Mouse (Mus musculus) neural tube, embryonic 10.5 days (tissue): ENCODE data around the gene Wdr24.
"Not testable (repeated sequence)": the region's sequence is repeated elsewhere in the genome, so short reads cannot be mapped to it uniquely, and the experiment has no call there.

ENCODE experiments used
- DNase-seq: peaks from one replicate; pipeline ENCODE4 v3.0.0-alpha.2; 2017; ENCODE audit warnings: low spot score; ENCODE audit errors: extremely low spot score

Gene Wdr24

DNA sequence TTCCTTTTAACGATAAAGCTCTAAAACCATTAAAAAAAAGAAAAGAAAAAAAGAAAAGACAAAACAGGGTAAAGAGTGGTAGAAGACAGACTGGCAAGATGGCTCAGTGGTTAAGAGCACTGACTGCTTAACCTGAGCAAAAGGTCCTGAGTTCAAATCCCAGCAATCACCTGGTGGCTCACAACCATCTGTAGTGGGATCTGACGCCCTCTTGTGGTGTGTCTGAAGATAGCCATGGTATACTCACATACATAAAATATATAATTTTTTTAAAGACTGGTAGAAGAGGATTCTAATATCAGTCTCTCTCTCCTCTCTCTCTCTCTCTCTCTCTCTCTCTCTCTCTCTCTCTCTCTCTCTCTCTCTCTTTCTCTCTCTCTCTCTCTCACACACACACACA is 16.0 kb upstream of the Wdr24 start:
- not testable (repeated sequence) for DNase-seq

DNA sequence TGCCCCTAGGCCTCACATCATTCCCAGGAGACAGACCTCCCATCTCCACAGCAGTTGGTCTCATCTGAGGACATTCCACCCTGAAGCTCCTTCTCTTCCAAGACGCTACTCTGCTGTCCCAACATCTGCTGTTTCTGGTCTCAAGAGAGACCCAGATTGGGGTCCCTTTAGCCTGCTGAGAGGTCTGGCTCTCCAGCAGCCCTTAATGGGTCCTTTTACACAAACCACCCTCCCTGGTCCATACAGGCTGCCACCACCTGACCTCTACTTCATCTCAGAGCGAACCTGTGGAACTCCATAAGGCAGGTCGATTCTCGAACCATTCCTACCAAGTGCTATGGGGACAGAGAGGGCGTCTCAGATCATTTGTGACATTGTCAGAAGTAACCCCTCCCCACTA is 15.4 kb upstream of the Wdr24 start:
- no peak for DNase-seq

DNA sequence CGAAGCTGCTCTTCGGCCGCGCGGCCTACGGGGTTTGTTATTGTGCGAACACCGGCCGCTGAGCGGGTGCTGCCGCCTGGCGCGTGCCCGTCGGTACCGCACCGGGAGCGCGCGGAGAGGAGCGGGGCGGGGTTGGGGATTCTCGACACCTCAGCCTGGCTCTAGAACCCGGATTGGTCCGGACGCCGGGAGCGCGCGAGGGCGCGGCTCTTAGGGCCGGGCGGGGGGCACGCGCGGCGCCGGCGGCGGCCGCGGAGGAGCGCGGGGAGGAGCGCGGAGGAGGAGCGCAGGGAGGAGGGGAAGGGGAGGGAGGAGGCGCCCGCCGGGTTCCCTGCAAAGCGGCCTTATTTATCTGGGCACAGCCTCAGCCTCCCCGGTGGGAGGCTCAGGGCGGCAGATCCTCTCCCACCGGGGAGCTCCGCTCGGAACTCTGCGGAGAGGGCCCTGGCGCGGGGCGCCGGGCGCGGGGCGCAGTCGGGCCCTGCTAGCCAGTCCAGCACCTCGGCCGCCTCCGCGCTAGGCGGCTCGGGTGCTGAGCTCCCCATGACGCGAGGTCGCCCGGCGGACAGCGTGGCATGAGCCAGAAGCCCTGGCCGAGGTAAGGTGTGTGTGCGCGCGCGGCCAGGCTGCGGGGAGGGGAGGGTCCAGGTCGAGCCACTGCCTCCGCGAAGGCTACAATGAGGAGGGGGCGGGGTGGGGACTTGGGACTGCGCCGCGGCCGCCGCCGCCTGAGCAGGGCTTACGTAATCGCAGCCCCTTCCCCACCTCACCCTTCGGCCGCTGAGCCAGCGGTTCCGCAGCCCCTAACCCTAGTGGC is 14.4 kb upstream of the Wdr24 start, which contains the start of gene Fbxl16:
Gene Fbxl16 (plus strand): TSS at position 297 of the 817 bp plus-strand sequence.
- peak; percentile 83 for DNase-seq

DNA sequence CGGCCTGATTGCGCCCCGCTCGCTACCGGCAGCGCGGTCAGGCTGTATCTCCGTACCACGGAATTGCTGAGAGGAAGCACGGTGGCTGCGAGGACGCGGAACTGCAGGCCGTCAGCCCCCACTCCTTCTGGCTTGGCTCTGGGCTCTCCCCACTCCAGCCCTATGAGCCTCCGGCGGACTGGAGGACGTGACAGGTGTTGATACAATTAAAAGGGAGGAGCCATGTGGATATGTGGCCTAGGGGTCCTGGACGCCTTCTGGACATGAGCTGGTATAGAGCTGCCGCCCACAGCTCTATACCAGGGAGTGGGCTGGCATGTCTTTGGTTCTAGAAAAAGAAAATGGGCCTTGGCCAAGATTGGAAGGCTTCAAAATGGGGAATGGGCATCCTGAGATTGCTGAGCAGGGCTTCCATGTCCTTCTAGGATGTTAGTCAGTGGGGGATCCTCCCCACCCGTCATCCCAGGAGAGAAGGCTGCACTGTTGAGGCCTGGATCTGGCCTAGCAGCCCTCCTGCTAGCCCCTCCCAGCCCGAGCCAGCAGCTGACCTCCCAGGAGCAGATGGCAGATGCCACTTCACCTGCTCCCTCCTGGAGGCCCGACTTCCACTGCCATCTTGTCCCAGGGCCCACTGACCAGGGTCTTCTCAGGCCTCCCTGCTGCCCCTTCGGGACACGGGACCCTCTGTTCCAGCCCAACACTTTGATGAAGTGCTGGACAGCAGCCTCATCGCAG is 13.7 kb upstream of the Wdr24 start:
- no peak for DNase-seq

DNA sequence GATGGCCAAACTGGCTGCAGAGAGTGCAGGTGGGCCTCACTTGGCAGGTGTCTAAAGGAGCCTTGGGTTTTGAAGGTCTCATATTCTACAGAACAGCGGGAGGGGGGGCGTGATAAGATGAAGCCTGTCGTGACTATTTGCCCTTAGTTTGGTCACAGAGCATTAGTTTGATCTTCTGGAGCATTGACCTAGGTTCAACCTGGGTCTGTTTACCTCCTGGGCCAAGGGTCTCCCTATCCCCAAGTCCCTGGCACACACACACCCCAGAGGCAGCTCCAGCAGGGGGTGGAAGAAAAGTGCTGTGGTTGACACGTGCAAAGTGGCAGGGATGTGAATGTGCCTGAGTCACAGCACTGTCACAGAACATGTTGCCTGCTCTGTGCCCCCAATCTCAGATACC is 12.5 kb upstream of the Wdr24 start:
- DNase-seq, result no peak

DNA sequence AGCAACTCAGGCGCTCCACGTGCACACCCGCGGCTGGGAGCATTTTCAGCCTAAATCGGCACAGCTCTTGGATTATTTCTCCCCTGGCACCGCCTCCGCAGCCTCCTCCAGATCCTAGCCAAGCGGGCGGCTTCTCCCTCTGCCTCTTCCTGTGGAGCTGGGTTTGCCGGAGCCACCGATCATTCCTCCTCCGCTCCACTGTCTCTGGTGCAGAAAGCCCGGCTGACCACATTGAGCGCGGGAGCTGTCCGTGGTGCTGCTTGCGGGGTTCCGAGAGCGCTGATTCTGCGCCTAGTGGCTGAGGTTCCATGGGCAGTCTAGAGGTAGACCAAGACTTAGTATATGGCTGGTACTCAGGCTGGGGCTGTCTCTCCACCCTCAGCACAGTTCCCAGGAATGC is 10.0 kb upstream of the Wdr24 start:
- DNase-seq, result peak; percentile 93

DNA sequence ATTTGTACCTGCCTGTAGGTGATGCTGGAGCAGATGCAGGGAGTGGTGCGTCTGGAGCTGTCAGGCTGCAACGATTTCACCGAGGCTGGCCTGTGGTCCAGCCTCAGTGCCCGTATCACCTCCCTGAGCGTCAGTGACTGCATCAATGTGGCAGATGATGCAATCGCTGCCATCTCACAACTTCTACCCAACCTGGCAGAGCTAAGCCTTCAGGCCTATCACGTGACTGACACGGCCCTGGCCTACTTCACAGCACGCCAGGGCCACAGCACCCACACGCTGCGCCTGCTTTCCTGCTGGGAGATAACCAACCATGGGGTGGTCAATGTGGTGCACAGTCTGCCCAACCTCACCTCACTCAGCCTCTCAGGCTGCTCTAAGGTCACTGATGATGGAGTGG is 5.8 kb upstream of the Wdr24 start:
- DNase-seq, result no peak

DNA sequence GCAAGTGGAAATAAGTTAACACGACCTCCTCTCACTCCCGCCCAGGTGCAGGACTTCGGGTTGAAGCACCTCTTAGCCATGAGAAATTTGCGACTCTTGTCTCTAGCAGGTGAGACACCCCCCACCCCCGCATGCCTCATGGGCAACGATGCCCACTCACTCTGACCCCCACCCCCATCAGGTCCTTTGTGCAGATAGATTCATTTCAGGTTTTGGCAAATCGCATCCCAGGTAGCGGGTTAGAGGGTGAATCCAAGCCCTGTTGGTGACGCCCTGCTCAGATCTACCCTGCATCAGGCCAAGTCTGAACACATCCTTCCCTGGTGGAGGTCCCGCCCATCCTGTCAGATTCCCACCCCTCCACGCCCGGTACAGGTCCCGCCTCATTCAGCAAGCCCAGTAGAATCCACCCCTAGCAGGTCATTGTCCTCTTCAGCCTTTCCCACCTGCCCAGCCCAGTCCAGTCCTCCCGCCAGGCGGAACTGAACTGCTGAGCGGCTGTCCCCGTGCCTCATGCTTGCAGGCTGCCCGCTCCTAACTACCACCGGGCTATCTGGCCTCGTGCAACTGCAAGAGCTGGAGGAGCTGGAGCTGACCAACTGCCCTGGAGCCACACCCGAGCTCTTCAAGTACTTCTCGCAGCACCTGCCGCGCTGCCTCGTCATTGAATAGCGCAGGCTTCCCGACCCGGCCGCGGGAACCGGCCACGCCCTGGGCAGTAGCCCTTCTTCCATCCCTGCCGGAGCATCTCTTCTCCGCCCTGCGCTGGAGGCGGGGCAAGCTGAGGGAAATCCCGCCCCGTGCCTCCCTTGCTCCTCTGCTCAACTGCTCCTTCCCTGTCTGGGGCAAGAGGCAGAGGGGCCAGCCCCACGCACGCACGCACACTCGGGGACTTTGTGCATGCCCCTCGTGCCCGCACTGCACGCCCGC is 4.3 kb upstream of the Wdr24 start:
- no peak for DNase-seq

DNA sequence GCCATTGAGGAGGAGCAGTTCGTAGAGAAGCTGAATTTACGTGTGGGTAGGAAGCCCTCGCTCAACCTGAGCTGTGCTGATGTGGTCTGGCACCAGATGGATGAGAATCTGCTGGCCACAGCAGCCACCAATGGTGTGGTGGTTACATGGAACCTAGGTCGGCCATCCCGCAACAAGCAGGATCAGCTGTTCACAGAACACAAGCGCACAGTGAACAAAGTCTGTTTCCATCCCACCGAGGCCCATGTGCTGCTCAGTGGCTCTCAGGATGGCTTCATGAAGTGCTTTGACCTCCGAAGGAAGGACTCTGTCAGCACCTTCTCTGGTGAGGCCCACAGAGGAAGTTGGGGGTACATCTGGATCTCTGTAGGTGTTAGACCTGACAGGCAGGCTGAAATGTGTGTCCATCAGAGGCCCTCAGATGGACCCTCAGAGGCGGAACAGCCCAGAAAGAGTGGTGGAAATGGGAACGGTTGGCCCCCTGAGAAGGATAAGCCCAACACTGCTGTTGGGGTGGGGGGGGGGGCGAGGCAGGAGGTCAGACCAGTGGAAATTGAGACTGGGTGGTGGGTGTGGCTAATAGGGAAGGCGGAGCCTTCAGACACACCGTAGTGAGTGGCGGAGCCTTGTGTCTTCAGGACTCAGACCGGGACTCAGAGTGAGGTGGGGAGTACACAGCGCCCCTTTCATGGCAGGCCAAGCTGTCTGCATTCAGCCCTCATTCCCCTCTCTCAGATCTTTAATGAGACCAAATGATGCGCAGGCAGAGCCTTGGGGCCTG is 1.1 kb downstream of the Wdr24 start:
- no peak for DNase-seq

DNA sequence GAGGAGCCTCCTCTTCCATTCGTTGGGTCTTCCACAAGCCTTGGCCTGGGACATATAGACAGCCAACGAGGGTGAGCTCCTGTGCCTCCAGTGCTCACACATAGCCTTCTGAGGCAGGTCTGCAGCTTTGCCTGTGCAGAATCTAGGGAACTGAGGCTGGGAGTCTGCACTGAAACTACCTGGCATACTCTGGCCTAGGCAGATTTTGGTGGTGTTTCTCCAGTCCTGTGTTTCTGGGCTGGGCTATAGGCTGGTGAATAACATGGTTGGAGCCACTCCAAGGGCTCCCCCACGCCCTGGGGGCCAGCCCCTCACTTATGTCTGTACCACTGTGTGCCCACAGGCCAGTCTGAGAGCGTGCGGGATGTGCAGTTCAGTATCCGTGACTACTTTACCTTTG is 1.9 kb downstream of the Wdr24 start:
- no peak for DNase-seq

DNA sequence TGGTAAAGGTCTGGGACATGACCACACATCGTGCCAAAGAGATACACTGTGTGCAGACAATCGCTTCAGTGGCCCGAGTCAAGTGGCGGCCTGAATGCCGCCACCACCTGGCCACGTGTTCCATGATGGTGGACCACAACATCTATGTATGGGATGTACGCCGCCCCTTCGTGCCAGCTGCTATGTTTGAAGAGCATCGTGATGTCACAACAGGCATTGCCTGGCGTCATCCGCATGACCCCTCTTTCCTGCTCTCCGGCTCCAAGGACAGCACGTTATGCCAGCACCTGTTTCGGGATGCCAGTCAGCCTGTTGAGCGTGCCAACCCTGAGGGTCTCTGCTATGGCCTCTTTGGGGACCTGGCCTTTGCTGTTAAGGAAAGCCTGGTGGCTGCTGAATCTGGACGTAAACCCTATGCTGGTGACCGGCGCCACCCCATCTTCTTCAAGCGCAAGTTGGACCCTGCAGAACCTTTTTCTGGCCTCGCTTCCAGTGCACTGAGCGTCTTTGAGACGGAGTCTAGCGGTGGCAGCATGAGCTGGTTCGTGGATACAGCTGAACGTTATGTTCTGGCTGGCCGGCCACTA is 2.6 kb downstream of the Wdr24 start:
- no peak for DNase-seq

DNA sequence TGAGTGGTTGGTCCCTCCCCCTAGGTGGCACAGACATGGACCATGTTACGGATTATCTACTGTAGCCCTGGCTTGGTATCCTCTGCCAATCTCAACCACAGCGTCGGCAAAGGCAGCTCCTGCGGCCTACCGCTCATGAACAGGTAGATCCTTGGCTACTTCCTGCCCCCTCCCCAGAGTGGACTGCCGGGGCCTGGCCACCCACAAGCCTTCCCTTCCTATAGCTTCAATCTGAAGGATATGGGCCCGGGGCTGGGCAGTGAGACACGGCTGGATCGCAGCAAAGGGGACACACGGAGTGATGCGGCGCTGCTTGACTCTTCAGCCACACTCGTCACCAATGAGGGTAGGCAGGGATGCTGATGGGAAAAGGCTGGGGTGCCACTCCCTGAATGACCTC is 3.6 kb downstream of the Wdr24 start:
- DNase-seq, result no peak

DNA sequence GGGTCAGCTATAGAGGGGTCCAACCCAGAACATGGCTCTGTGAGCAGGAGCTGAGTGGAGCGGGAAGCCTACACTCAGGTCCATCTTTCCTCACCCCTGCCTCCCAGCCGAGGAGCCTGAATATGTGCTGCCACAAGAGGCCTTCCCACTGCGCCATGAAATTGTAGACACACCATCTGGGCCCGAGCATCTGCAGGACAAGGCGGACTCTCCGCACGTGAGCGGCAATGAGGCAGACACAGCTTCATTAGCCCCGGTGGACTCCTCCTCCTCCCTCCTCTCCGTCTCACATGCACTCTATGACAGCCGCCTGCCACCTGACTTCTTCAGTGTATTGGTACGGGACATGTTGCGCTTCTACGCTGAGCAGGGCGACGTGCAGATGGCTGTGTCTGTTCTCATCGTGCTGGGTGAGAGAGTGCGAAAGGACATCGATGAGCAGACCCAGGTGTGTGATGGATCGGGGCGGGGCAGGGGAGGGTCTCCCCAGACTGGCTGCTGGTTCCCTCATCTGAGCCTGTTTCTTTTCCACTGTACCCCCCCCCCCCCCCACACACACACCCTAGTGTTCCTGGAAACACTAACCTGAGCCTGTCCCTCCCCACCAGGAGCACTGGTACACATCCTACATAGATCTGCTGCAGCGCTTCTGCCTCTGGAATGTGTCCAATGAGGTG is 4.3 kb downstream of the Wdr24 start:
- no peak for DNase-seq

DNA sequence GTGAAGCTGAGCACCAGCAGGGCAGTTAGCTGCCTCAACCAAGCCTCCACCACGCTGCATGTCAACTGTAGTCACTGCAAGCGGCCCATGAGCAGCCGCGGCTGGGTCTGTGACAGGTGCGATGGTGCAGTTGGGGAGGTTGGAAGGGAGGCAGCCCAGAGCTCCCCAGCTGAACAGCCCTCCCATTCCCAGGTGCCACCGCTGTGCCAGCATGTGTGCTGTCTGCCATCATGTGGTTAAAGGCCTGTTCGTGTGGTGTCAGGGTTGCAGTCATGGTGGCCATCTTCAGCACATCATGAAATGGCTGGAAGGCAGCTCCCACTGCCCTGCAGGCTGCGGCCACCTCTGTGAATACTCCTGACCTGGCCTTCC is 4.8 kb downstream of the Wdr24 start:
- peak; percentile 38 for DNase-seq

DNA sequence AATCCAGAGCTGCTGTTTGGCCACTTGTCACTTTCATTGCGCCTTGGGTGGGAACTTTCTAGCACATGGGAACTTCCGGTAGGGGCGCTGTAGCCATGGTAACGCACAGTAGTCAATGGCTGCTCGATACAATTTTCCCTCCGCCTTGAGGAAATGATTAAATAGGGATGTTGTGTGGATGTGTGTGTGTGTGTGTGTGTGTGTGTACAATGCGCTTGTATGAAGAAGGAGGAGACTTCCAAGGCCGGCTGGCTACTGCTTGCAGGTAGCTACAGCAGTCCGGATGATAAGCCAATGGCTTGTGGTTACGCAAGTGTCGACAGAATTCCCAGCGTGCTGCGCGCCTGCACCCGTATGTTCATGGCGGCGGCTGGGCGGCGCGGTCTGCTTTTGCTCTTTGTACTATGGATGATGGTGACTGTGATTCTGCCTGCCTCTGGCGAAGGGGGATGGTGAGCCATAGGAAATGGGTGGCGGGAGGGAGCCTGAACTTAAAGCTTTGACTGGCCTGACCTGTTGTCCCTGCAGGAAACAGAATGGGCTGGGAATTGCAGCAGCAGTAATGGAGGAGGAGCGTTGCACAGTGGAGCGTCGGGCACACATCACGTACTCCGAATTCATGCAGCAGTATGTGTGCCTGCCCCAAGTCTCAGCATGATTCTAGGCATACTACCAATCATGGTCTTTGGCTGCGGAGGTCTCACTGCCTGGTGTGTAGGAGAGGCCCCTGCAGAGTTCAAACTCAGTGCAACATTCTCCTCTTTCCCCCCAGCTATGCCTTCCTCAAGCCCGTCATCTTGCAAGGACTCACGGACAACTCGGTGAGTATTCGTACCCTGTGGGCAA is 5.5 kb downstream of the Wdr24 start, which contains the start of gene Jmjd8:
Gene Jmjd8 (plus strand): TSS at position 156 of the 846 bp plus-strand sequence.
- DNase-seq, result peak; percentile 87

DNA sequence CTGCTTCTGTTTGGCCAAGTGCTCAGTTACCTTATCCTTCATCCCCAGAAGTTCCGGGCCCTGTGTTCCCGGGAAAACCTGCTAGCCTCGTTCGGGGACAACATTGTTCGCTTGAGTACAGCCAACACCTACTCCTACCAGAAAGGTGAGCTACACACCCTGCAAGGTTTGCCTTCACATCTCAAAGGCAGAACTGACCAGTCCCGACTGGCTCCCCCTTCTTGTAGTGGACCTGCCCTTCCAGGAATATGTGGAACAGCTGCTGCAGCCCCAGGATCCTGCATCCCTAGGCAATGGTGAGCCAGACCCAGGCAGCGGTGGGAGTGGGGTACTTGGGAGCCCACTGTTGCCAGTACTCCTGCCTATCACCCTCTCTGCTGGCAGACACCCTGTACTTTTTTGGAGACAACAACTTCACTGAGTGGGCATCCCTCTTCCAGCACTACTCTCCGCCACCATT is 6.2 kb downstream of the Wdr24 start:
- DNase-seq, result peak; percentile 45

DNA sequence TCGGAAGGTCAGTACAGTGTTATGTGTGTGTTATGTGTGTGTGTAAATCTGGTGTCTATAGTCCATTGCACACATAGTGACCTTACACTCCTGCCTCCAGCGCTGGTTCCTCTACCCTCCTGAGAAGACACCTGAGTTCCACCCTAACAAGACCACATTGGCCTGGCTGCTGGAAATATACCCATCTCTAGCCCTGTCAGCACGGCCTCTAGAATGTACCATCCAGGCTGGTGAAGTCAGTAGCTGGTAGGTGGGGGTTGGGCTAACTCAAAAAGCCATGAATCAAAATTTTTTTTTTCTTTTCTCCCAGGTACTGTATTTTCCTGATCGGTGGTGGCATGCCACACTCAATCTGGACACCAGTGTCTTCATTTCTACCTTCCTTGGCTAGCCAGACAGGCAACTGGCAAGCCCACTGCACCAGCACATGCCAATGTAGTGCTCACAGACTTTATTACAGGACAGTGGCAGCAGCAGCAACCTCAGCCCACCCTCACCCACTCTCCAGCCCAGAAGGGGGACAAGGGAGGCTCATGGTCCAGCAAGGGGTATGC is 6.8 kb downstream of the Wdr24 start:
- DNase-seq, result no peak

DNA sequence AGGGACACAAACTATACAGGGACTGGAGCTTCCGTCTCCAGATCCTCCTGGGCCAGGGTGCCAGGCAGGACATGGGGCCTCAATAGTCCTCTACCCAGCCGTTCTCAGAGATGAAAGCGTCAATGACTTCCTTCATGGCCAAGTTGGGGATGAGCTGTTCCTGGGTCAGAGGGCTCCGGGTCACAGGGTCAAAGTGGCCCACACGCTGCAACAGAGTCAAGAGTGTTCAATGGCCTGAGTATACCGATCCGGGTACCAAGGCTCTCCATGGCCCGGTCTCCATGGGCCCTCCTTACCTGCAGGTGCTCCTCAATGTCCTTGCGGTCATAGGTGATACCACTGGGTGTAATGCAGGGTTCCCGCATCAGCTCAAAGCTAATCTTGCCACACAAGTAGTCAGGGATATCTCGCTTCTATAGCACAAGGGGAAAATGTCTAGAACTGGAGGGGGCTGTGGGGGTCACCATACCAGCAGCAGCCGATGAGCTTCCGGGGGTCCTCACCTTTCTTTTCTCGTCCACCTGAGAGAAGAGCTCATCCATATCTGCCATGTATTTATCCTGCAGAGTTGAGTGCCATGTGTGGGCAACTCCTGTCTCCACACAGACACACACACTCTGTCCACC is 7.5 kb downstream of the Wdr24 start:
- DNase-seq, result no peak
